Mouse (Mus musculus): ENCODE results near the gene E4f1. TPM values are rescaled to one million over a fixed set of nuclear protein-coding genes. Genes with fewer than 3 reads are reported as not detected.

E4f1 gene
- polyA plus RNA-seq, 1 experiment from 2014 or later, result 26.1 TPM

- Histone ChIP-seq H3K9ac (ENCODE audit: low read depth, low read length) (no peak overlapping the region), H3K4me3 (ENCODE audit: low read length) (no peak overlapping the region), H3K4me1 (ENCODE audit: control insufficient read depth, insufficient read depth, low read length) (peaks cover 10% of the 10 kb centered on the region; the same call in 1 of the 2 replicates), H3K9me3 (ENCODE audit: control insufficient read depth, low read length) (no peaks in the 10 kb centered on the region), H3K4me2 (ENCODE audit: low read depth, low read length) (no peak overlapping the region), H3K27me3 (replicated peaks; ENCODE audit: control insufficient read depth, insufficient read depth, low read length) (no peaks in the 10 kb centered on the region), H3K36me3 (ENCODE audit: control insufficient read depth, insufficient read depth, low read length) (peaks cover 11% of the 10 kb centered on the region), H3K27ac (ENCODE audit: low read length) (no peak overlapping the region)
- no peak for ATAC-seq
- 90% methylated on average over 6 of the region's 6 CpGs for WGBS
These were observed 18.9 kb downstream of the E4f1 start for GRCm38 (mm10) chr17:24451220-24451619.

GRCm38 (mm10) chr17:24449507-24449906, 20.6 kb downstream of the E4f1 start:
- Histone ChIP-seq H3K9ac (ENCODE audit: low read depth, low read length) (no peak overlapping the region), H3K9me3 (ENCODE audit: control insufficient read depth, low read length) (no peaks in the 10 kb centered on the region), H3K4me2 (ENCODE audit: low read depth, low read length) (no peak overlapping the region), H3K4me1 (ENCODE audit: control insufficient read depth, insufficient read depth, low read length) (peaks cover 7% of the 10 kb centered on the region; the same call in 1 of the 2 replicates), H3K27ac (ENCODE audit: low read length) (no peak overlapping the region), H3K36me3 (ENCODE audit: control insufficient read depth, insufficient read depth, low read length) (peaks cover 20% of the 10 kb centered on the region), H3K27me3 (replicated peaks; ENCODE audit: control insufficient read depth, insufficient read depth, low read length) (no peaks in the 10 kb centered on the region), H3K4me3 (ENCODE audit: low read length) (no peak overlapping the region)
- no peak for ATAC-seq
- WGBS, result 88% methylated on average over 6 of the region's 6 CpGs

- Histone ChIP-seq H3K27me3 (replicated peaks; ENCODE audit: control insufficient read depth, insufficient read depth, low read length) (no peaks in the 10 kb centered on the region), H3K36me3 (ENCODE audit: control insufficient read depth, insufficient read depth, low read length) (peaks cover 30% of the 10 kb centered on the region), H3K4me3 (ENCODE audit: low read length) (no peak overlapping the region), H3K27ac (ENCODE audit: low read length) (no peak overlapping the region), H3K9me3 (ENCODE audit: control insufficient read depth, low read length) (no peaks in the 10 kb centered on the region), H3K4me1 (ENCODE audit: control insufficient read depth, insufficient read depth, low read length) (no peaks in the 10 kb centered on the region), H3K9ac (ENCODE audit: low read depth, low read length) (no peak overlapping the region), H3K4me2 (ENCODE audit: low read depth, low read length) (no peak overlapping the region)
- ATAC-seq, result no peak
- WGBS, result 93% methylated on average over 8 of the region's 8 CpGs
These were observed 23.5 kb downstream of the E4f1 start for GRCm38 (mm10) chr17:24446590-24446989.

- Histone ChIP-seq H3K9me3 (ENCODE audit: control insufficient read depth, low read length) (no peaks in the 10 kb centered on the region), H3K4me1 (ENCODE audit: control insufficient read depth, insufficient read depth, low read length) (no peaks in the 10 kb centered on the region), H3K27ac (ENCODE audit: low read length) (no peak overlapping the region), H3K9ac (ENCODE audit: low read depth, low read length) (no peak overlapping the region), H3K36me3 (ENCODE audit: control insufficient read depth, insufficient read depth, low read length) (peaks cover 37% of the 10 kb centered on the region), H3K4me2 (ENCODE audit: low read depth, low read length) (no peak overlapping the region), H3K27me3 (replicated peaks; ENCODE audit: control insufficient read depth, insufficient read depth, low read length) (no peaks in the 10 kb centered on the region), H3K4me3 (ENCODE audit: low read length) (no peak overlapping the region)
- 88% methylated on average over 4 of the region's 4 CpGs for WGBS
- no peak for ATAC-seq
These were observed 26.7 kb downstream of the E4f1 start for GRCm38 (mm10) chr17:24443409-24443808.

GRCm38 (mm10) chr17:24442632-24443155, 27.4 kb downstream of the E4f1 start, which contains the start of gene Dnase1l2:
Gene Dnase1l2, minus strand, starts transcription at chr17:24443105.
- Histone ChIP-seq H3K27me3 (replicated peaks; ENCODE audit: control insufficient read depth, insufficient read depth, low read length) (no peaks in the 10 kb centered on the region), H3K36me3 (ENCODE audit: control insufficient read depth, insufficient read depth, low read length) (peaks cover 37% of the 10 kb centered on the region), H3K9me3 (ENCODE audit: control insufficient read depth, low read length) (no peaks in the 10 kb centered on the region), H3K4me3 (ENCODE audit: low read length) (no peak within 1 kb of the TSS), H3K4me2 (ENCODE audit: low read depth, low read length) (no peak within 1 kb of the TSS), H3K4me1 (ENCODE audit: control insufficient read depth, insufficient read depth, low read length) (no peaks in the 10 kb centered on the region), H3K27ac (ENCODE audit: low read length) (no peak within 1 kb of the TSS), H3K9ac (ENCODE audit: low read depth, low read length) (no peak within 1 kb of the TSS)
- 81% methylated on average over 7 of the region's 7 CpGs for WGBS
- no peak for ATAC-seq

GRCm38 (mm10) chr17:24442107-24442506, 28.0 kb downstream of the E4f1 start:
- no peak overlapping the region for H3K27ac ChIP-seq (ENCODE audit: low read length)
- H3K4me2 ChIP-seq (ENCODE audit: low read depth, low read length), result no peak overlapping the region
- peak; percentile 29 for ATAC-seq
- peaks cover 36% of the 10 kb centered on the region for H3K36me3 ChIP-seq (ENCODE audit: control insufficient read depth, insufficient read depth, low read length)
- no peak overlapping the region for H3K4me3 ChIP-seq (ENCODE audit: low read length)
- H3K27me3 ChIP-seq (replicated peaks; ENCODE audit: control insufficient read depth, insufficient read depth, low read length), result no peaks in the 10 kb centered on the region
- H3K9ac ChIP-seq (ENCODE audit: low read depth, low read length), result no peak overlapping the region
- no peaks in the 10 kb centered on the region for H3K9me3 ChIP-seq (ENCODE audit: control insufficient read depth, low read length)
- no peaks in the 10 kb centered on the region for H3K4me1 ChIP-seq (ENCODE audit: control insufficient read depth, insufficient read depth, low read length)
- 80% methylated on average over 14 of the region's 14 CpGs for WGBS

GRCm38 (mm10) chr17:24441148-24441547, 29.0 kb downstream of the E4f1 start:
- no peak for ATAC-seq
- Histone ChIP-seq H3K4me3 (ENCODE audit: low read length) (no peak overlapping the region), H3K27me3 (replicated peaks; ENCODE audit: control insufficient read depth, insufficient read depth, low read length) (no peaks in the 10 kb centered on the region), H3K36me3 (ENCODE audit: control insufficient read depth, insufficient read depth, low read length) (peaks cover 31% of the 10 kb centered on the region), H3K4me1 (ENCODE audit: control insufficient read depth, insufficient read depth, low read length) (no peaks in the 10 kb centered on the region), H3K4me2 (ENCODE audit: low read depth, low read length) (no peak overlapping the region), H3K9me3 (ENCODE audit: control insufficient read depth, low read length) (no peaks in the 10 kb centered on the region), H3K27ac (ENCODE audit: low read length) (no peak overlapping the region), H3K9ac (ENCODE audit: low read depth, low read length) (no peak overlapping the region)
- WGBS, result 33% methylated on average over 2 of the region's 2 CpGs

- WGBS, result 87% methylated on average over 8 of the region's 8 CpGs
- ATAC-seq, result no peak
These were observed 29.7 kb downstream of the E4f1 start for GRCm38 (mm10) chr17:24440377-24440776.

GRCm38 (mm10) chr17:24437016-24437415, 33.1 kb downstream of the E4f1 start:
- 71% methylated on average over 5 of the region's 5 CpGs for WGBS
- ATAC-seq, result 0 out of 2 replicates have a peak, but pooled peaks have one; percentile 11
- H3K27ac ChIP-seq (ENCODE audit: low read length), result no peak overlapping the region
- H3K9ac ChIP-seq (ENCODE audit: low read depth, low read length), result no peak overlapping the region
- no peaks in the 10 kb centered on the region for H3K9me3 ChIP-seq (ENCODE audit: control insufficient read depth, low read length)
- H3K4me2 ChIP-seq (ENCODE audit: low read depth, low read length), result no peak overlapping the region
- H3K4me1 ChIP-seq (ENCODE audit: control insufficient read depth, insufficient read depth, low read length), result no peaks in the 10 kb centered on the region
- no peak overlapping the region for H3K4me3 ChIP-seq (ENCODE audit: low read length)
- H3K36me3 ChIP-seq (ENCODE audit: control insufficient read depth, insufficient read depth, low read length), result peaks cover 22% of the 10 kb centered on the region
- H3K27me3 ChIP-seq (replicated peaks; ENCODE audit: control insufficient read depth, insufficient read depth, low read length), result no peaks in the 10 kb centered on the region

More at GRCm38 (mm10) chr17:24440377-24440776, 29.7 kb downstream of the E4f1 start:
- Histone ChIP-seq H3K9ac (ENCODE audit: low read depth, low read length) (no peak overlapping the region), H3K9me3 (ENCODE audit: control insufficient read depth, low read length) (no peaks in the 10 kb centered on the region), H3K27ac (ENCODE audit: low read length) (no peak overlapping the region), H3K4me2 (ENCODE audit: low read depth, low read length) (no peak overlapping the region), H3K4me3 (ENCODE audit: low read length) (no peak overlapping the region), H3K27me3 (replicated peaks; ENCODE audit: control insufficient read depth, insufficient read depth, low read length) (no peaks in the 10 kb centered on the region), H3K4me1 (ENCODE audit: control insufficient read depth, insufficient read depth, low read length) (no peaks in the 10 kb centered on the region), H3K36me3 (ENCODE audit: control insufficient read depth, insufficient read depth, low read length) (peaks cover 29% of the 10 kb centered on the region)
